Mouse (Mus musculus) hindbrain, embryonic 14.5 days (tissue): ENCODE results near the gene Pitpnc1. TPM values are rescaled to one million over a fixed set of nuclear protein-coding genes. Genes with fewer than 3 reads are reported as not detected.
A peak's percentile ranks its signal among the peaks of the same experiment; 100 is the strongest.

Experiments
- ATAC-seq: fragments of 200-750 bp; cut with Nextera tagmentation; 2 replicates; pipeline ENCODE4 v1.8.0; 2017; ENCODE audit warnings: moderate number of reproducible peaks, mild to moderate bottlenecking, moderate TSS enrichment, moderate library complexity; ENCODE audit not compliant: low FRiP score
- DNase-seq: peaks from one replicate; pipeline ENCODE4 v3.0.0-alpha.2; 2015; ENCODE audit warnings: low spot score
- H3K27ac ChIP-seq: fragments of 300-500 bp; sonication (generic); 2 replicates; pipeline ENCODE4 v1.5.1; 2014; ENCODE audit warnings: mild to moderate bottlenecking, moderate library complexity
- H3K27me3 ChIP-seq: fragments of 300-500 bp; sonication (generic); 2 replicates; pipeline ENCODE4 v1.6.1; 2014; ENCODE audit warnings: mild to moderate bottlenecking, low read length, mixed read lengths; ENCODE audit not compliant: control insufficient read depth, insufficient read depth
- H3K36me3 ChIP-seq: fragments of 300-500 bp; sonication (generic); replicated peaks from 2 replicates; pipeline ENCODE4 v1.6.1; 2014; ENCODE audit not compliant: control insufficient read depth, insufficient read depth
- H3K4me1 ChIP-seq: fragments of 300-500 bp; sonication (generic); replicated peaks from 2 replicates; pipeline ENCODE4 v1.6.1; 2014; ENCODE audit warnings: antibody characterized with exemption, low read length, mixed read lengths; ENCODE audit not compliant: control insufficient read depth, insufficient read depth
- H3K4me2 ChIP-seq: fragments of 300-500 bp; sonication (generic); replicated peaks from 2 replicates; pipeline ENCODE4 v1.6.1; 2014; ENCODE audit warnings: mild to moderate bottlenecking, moderate library complexity
- H3K4me3 ChIP-seq: fragments of 300-500 bp; sonication (generic); replicated peaks from 2 replicates; pipeline ENCODE4 v1.5.1; 2014; ENCODE audit warnings: mild to moderate bottlenecking, low read length
- H3K9ac ChIP-seq: fragments of 300-500 bp; sonication (generic); 2 replicates; pipeline ENCODE4 v1.6.1; 2014
- H3K9me3 ChIP-seq: fragments of 300-500 bp; sonication (generic); 2 replicates; pipeline ENCODE4 v1.6.1; 2016; ENCODE audit warnings: low read length; ENCODE audit not compliant: control insufficient read depth
- WGBS: fragments of 180-500 bp; shearing (Covaris S2); extraction: QIAGEN DNeasy Blood & Tissue Kit; methylation state at CpG from one replicate; pipeline ENCODE4 v1.1.7; 2014; 5-methylcytosine and 5-hydroxymethylcytosine counted together
- polyA plus RNA-seq: library from polyadenylated mRNA; unstranded; fragments of >200 nt; fragmentation: Nextera tagmentation; extraction: Ambion mirVana; gene quantifications from 2 replicates; pipeline ENCODE4 v1.2.1, GENCODE M21; 2014

Gene Pitpnc1
- polyA plus RNA-seq, 1 experiment from 2014 or later, result 43.3 TPM

- Histone ChIP-seq H3K9ac (no peak overlapping the region), H3K9me3 (no peaks in the 10 kb centered on the region), H3K27me3 (no peaks in the 10 kb centered on the region), H3K4me2 (no peak overlapping the region), H3K4me1 (peaks cover 7% of the 10 kb centered on the region; the same call in 1 of the 2 replicates), H3K4me3 (no peak overlapping the region), H3K27ac (no peak overlapping the region), H3K36me3 (no peaks in the 10 kb centered on the region; the same call in 1 of the 2 replicates)
- ATAC-seq, result no peak
- 81% methylated on average over 1 of the region's 1 CpGs for whole genome bisulfite sequencing
- no peak for DNase-seq
Measured at GRCm38 (mm10) chr11:107223169-107223561, 247.3 kb downstream of the Pitpnc1 start.

DNA sequence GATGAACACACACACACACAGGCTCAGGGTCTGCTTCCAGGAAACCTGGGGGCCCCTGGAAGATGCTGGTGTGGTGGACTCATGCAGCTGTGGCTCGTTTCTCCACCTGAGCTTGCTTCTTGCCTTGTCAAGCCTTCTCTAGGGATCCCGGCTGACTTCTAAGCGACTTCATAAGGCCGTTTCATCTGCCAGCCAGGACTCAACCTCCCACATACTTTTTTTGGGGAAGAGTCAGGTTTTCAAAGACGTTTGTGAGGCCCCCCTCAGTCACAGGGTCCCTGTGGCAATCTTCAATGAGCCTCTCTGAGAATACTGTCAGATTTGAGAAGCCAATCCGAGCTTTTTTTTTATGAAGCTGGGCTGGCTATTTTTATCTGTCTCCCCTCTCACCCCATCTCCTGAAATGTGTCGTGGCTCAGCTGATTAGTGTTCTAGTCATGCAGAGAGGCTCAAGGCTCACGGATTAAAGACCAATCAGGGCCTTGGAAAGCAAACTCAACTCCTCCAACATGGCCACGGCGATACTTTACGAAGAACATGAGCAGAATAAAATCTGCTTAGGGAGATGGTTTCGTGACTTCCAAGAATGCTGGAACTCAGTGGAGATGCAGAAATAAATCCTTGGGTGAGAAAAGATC is 247.8 kb downstream of the Pitpnc1 start:
- no peak for ATAC-seq
- no peak overlapping the region for H3K9ac ChIP-seq
- H3K27ac ChIP-seq, result 0 out of 2 replicates have a peak overlapping the region, but pooled peaks have one; percentile 43
- DNase-seq, result no peak
- H3K27me3 ChIP-seq, result no peaks in the 10 kb centered on the region
- no peaks in the 10 kb centered on the region; the same call in 1 of the 2 replicates for H3K36me3 ChIP-seq
- H3K4me3 ChIP-seq, result no peak overlapping the region
- 63% methylated on average over 12 of the region's 12 CpGs for WGBS
- H3K4me2 ChIP-seq, result no peak overlapping the region
- H3K9me3 ChIP-seq, result no peaks in the 10 kb centered on the region
- peaks cover 7% of the 10 kb centered on the region; the same call in 1 of the 2 replicates for H3K4me1 ChIP-seq

GRCm38 (mm10) chr11:107215111-107215510 is 255.4 kb downstream of the Pitpnc1 start:
- ATAC-seq (no peak), DNase-seq (no peak)
- Histone ChIP-seq H3K4me1 (no peaks in the 10 kb centered on the region), H3K4me3 (no peak overlapping the region), H3K27me3 (no peaks in the 10 kb centered on the region), H3K4me2 (no peak overlapping the region), H3K9ac (no peak overlapping the region), H3K36me3 (peaks cover 7% of the 10 kb centered on the region), H3K9me3 (no peaks in the 10 kb centered on the region), H3K27ac (no peak overlapping the region)
- 87% methylated on average over 9 of the region's 9 CpGs for WGBS

GRCm38 (mm10) chr11:107213745-107214144 is 256.8 kb downstream of the Pitpnc1 start:
- Histone ChIP-seq H3K9ac (no peak overlapping the region), H3K27ac (no peak overlapping the region), H3K9me3 (no peaks in the 10 kb centered on the region), H3K27me3 (no peaks in the 10 kb centered on the region), H3K4me3 (no peak overlapping the region), H3K4me2 (no peak overlapping the region), H3K36me3 (peaks cover 7% of the 10 kb centered on the region), H3K4me1 (no peaks in the 10 kb centered on the region)
- 75% methylated on average over 5 of the region's 5 CpGs for WGBS
- DNase-seq (peak; percentile 76), ATAC-seq (no peak)

DNA sequence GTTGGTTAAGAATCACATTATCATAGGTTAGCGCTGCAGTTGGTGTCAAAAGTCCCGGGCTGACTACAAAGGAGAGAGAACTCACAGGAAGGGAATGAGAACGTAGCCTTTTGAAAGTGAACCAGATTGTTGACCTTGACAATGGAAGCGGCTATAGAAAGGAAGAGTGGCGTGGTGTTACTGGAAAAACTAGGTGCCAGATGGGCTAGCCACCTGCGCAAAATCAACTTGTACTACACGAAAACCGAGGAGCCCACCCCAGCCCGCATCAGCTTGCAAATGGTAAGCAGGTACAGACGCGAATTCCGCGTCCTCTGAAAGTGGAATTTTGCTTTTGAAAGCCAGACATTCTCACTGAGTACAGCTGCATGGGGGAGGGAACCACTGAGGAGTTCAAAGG is 260.7 kb downstream of the Pitpnc1 start:
- Histone ChIP-seq H3K4me3 (no peak overlapping the region), H3K27me3 (no peaks in the 10 kb centered on the region), H3K4me1 (no peaks in the 10 kb centered on the region), H3K9me3 (no peaks in the 10 kb centered on the region), H3K27ac (no peak overlapping the region), H3K9ac (no peak overlapping the region), H3K36me3 (no peaks in the 10 kb centered on the region), H3K4me2 (no peak overlapping the region)
- DNase-seq, result no peak
- ATAC-seq, result no peak
- 86% methylated on average over 13 of the region's 13 CpGs for WGBS

DNA sequence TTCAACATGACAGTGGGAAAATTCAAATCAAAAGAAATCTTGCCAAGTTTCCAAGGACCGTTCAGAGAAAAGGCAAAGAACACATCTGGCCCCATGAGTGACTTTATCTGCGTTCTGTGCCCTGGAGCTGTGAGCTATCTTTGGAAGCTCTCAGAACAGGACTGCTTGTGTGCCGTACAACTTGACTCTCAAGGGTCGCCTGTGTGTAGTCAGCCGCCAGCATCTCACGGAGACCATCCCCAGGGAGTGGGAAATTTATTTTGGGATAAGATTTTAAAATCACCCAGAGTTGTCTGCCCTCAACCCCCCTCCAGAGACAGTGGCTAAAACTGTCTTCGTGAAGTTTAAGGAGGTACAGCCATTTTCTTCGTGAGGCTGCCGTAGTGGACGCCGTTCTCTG is 268.7 kb downstream of the Pitpnc1 start:
- Histone ChIP-seq H3K36me3 (no peaks in the 10 kb centered on the region), H3K9ac (no peak overlapping the region), H3K9me3 (no peaks in the 10 kb centered on the region), H3K27me3 (no peaks in the 10 kb centered on the region), H3K4me3 (no peak overlapping the region), H3K4me2 (no peak overlapping the region), H3K27ac (no peak overlapping the region), H3K4me1 (no peaks in the 10 kb centered on the region)
- 92% methylated on average over 11 of the region's 11 CpGs for WGBS
- ATAC-seq (no peak), DNase-seq (no peak)

DNA sequence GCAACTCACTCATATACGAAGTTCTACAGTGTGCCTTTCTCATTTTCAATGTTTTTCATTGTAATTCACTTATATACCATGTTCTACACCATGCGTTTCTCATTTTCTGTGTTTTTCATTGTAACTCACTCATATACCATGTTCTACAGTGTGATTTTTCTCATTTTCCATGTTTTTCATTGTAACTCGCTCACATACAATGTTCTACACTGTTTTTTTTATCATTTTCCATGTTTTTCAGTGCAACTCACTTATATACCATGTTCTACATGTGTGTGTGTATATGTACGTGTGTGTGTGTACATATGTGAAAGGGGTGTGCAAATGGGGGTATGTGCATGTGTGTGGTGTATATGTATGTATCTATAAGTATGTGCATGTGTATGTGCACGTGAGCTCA is 271.2 kb downstream of the Pitpnc1 start:
- no peak for ATAC-seq
- H3K4me1 ChIP-seq, result no peaks in the 10 kb centered on the region
- WGBS, result 85% methylated on average over 5 of the region's 5 CpGs
- DNase-seq, result no peak
- H3K27ac ChIP-seq, result no peak overlapping the region
- H3K9ac ChIP-seq, result no peak overlapping the region
- H3K4me3 ChIP-seq, result no peak overlapping the region
- no peaks in the 10 kb centered on the region for H3K27me3 ChIP-seq
- no peak overlapping the region for H3K4me2 ChIP-seq
- H3K9me3 ChIP-seq, result no peaks in the 10 kb centered on the region
- H3K36me3 ChIP-seq, result no peaks in the 10 kb centered on the region

GRCm38 (mm10) chr11:107195334-107195733 is 275.2 kb downstream of the Pitpnc1 start:
- DNase-seq, result no peak
- H3K4me1 ChIP-seq, result no peaks in the 10 kb centered on the region
- H3K27ac ChIP-seq, result no peak overlapping the region
- H3K9me3 ChIP-seq, result no peaks in the 10 kb centered on the region
- no peak overlapping the region for H3K9ac ChIP-seq
- H3K36me3 ChIP-seq, result no peaks in the 10 kb centered on the region
- WGBS, result 67% methylated on average over 2 of the region's 2 CpGs
- H3K4me2 ChIP-seq, result no peak overlapping the region
- H3K4me3 ChIP-seq, result no peak overlapping the region
- no peaks in the 10 kb centered on the region for H3K27me3 ChIP-seq
- ATAC-seq, result no peak

GRCm38 (mm10) chr11:107190376-107190775 is 280.1 kb downstream of the Pitpnc1 start:
- DNase-seq (no peak), ATAC-seq (no peak)
- Histone ChIP-seq H3K4me2 (no peak overlapping the region), H3K9ac (no peak overlapping the region), H3K9me3 (no peaks in the 10 kb centered on the region), H3K27ac (no peak overlapping the region), H3K27me3 (no peaks in the 10 kb centered on the region), H3K4me1 (peaks cover 8% of the 10 kb centered on the region), H3K4me3 (no peak overlapping the region), H3K36me3 (peaks cover 9% of the 10 kb centered on the region)
- 59% methylated on average over 2 of the region's 2 CpGs for WGBS
